Mouse (Mus musculus) urinary bladder, postnatal 25 days (tissue): ENCODE measurements around the gene Ereg.

ENCODE experiments used
- DNase-seq: peaks from one replicate; pipeline ENCODE4 v3.0.0; 2022; ENCODE audit warnings: low spot score

The Ereg gene

DNA sequence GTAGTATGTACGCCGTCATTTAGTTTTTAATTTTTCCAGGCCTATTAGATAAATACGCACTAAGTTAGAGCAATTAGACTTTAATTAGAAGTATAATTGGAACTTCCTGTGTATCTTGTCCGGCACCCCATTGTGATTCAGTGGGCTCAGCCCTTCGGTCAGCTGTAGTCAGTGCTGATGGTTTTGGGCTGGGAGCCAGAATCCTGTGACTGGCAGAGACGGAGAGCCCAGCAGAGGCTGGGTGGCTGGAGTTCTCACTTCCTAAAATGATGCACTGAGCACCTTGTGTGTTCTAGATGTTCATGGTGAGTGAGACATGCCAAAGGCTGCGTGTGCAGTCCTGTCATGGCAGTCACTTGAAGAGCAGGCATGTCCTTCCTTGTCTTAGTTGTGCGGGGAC, 36.6 kb downstream of the Ereg start:
- peak; percentile 12 for DNase-seq

DNA sequence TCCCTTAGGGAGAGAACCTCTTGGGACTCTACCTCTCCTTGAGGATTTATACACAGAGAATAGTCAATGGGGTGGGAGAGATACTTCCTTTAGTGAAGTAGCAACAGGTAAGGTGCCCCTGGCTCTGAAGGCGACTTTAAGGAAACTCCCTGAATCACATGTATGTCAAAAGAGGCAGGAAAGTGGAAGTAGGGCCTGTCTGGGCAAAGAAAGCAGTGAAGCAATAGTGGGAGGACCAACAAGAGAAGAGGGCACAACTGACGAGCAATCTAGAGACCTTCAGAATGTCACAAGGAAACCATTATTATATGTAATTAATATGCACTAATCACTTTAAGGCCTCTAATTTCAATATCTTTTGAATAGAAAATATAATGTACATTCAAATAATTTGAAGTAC, 39.5 kb downstream of the Ereg start:
- no peak for DNase-seq

DNA sequence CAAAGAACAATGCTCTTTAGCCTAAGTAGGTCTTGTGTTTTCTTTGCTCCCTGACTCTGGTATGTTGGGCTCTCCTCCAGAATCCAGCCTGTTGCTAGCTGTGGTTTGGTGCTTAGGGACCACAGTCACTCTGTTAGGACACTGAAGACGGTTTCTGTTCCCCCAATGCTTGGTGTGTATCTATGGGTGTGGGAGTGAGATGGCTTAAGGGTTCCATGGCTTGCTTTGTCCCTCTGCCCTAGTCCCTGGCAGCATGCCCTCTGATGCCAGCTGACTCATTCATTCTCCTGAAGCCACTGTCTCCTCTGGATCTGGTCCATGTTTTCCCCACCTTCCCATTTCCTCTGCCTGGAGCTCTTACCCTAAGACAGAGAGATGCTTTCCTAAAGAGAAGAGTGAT, 40.2 kb downstream of the Ereg start:
- no peak for DNase-seq

DNA sequence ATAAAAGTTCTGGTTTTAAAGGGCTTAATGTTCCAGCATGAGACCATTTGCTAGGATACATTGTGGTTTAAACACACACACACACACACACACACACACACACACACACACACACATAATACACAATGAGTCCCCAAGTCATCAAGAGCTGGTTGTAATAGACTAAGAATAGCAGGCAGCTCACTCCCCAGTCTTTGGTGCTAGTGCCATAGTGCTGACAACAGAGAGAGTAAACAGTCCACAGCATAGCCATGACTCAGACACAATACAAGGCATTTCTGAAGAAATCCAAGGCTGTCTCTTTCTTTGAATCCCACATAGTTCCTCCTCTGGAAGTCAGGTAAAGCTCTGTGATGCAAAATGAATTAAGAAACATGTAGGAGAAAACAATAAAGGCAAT, 44.2 kb downstream of the Ereg start:
- no peak for DNase-seq

DNA sequence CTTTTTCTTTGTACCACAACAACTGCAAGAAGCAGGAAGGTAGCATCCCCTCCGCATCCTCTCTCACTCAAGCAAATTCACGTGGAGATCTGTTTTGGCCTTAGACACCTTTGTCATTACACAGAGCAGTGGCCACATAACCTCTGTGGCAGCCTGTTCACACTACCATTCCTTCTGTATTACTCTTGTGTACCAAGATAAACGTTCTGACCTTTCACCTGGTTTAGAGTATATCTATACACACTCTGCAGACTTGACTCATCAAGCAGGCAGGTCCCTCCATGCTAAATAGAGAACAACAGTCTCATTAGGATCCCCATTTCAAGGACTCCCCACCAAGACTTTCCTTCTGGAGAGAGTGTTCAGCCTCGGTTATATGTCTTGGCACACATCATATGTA, 49.0 kb downstream of the Ereg start:
- no peak for DNase-seq

DNA sequence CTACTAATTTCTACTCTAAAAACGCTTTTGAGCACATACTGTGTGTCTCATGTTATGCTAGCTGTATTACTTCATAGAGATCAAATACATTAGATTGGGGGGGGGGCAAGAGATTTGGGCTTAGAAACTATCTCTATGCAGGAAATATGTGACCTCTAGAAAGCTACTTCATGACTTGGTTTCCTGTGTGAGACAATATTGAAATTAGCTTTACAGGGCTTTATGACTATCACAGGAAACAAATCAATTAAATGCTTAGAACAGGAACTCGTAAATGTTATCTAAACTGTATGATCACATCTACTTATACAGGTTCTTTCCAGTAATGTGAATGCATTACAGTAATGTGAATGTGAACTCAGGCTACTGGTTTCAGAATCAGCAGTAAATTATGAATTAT, 49.7 kb downstream of the Ereg start:
- no peak for DNase-seq

DNA sequence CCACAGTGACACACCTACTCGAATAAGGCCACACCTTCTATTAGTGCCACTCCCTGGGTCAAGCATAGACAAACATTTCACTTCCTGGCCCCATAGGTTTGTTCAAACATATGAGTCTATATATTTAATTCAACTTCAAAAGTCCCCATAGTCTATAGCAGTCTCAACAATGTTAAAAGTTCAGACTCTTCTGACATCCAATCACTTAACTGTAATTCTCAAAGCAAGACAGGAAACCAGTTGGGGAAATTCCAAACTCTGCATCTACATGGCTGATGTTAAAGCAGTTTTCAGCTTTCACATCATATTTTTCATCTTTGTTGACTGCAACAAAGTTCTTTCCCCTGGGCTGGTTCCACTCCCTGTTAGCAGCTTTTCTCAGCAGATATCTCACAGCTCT, 52.2 kb downstream of the Ereg start:
- DNase-seq, result no peak

DNA sequence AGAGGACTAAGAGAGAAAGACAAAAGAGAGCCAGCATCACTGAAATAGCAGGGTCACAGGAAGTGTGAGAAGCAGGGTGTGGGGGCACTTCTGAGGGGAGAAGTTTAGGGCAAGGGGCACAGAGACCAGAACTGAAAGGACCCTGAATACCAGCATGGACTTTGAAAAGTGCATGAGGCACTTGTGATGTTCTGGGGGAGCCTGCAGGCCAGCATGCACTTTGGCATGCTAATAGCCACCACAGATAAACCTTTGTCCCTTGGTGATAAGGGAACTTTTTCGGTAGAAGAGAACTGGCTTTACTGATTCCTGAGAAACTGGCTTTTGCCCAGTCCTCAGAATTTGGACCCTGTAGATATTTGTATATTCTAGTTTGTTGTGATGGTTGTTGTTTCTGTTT, 60.5 kb downstream of the Ereg start:
- no peak for DNase-seq

DNA sequence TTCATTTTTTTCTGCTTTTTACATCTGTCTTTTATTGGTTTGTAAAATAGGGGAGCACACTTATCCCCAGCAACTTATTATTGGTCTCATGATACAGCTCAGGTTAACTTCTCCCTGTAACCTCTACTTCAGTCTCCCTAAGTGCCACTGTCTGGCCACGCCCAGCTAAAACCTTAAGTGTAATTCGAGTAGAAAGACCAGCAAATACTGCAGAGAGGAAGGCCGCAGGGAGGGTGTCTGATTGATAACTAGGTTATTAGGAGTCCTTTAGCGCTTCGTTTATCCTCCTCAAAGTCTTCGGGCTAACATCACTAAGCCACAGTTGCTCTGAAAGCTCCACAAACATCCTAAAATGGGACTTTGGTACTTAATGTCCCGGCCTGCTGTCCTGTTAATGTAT, 64.5 kb downstream of the Ereg start:
- DNase-seq, result no peak

DNA sequence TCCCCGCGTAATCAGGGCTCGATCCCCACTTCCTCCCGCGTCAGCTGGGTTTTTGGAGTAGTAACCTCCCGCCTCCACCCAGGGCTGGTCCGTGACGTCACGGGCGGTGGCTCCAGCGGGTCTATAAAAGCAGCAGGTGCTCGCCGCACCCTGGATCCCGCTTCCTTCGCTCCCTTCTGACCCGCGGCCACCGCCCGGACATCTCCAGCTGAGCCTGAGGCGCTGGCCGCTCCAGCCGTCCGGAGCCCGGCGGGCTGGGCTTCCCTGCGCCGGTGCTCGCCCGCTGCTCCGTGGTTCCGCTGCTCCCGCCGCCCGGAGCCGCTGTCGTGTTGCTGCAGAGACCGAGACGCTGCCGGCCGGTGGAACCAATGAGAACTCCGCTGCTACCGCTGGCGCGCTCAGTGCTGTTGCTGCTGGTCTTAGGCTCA, 65.0 kb downstream of the Ereg start, which contains the start of gene Areg:
Gene Areg (plus strand): TSS at position 154 of the 428 bp plus-strand sequence.
- DNase-seq, result peak; percentile 62

DNA sequence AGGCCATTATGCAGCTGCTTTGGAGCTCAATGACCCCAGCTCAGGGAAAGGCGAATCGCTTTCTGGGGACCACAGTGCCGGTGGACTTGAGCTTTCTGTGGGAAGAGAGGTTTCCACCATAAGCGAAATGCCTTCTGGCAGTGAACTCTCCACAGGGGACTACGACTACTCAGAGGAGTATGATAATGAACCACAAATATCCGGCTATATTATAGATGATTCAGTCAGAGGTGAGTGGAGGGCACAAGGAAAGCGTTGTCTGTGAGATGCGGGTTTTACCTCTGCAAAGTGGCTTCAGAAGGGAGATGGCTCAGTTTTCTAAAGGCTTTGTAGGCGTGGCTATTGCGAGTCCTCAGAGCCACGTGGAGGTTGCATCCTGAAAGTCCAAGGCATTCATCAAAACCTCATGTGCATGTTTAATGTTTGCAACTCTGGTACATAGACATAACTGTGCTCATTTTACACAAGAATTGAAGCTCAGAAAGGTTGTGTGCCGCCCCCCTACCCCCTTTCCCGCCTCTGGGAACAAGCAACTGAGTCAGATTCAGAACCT, 66.5 kb downstream of the Ereg start:
- no peak for DNase-seq
